Mouse (Mus musculus) left cerebral cortex, adult 8-10 months (tissue): ENCODE results near the gene Slc24a3. TPM values are rescaled to one million over a fixed set of nuclear protein-coding genes. Genes with fewer than 3 reads are reported as not detected.

Experiments used
- DNase-seq, 2 experiments: peaks; one replicate each; pipeline ENCODE4 v3.0.0; 2022; ENCODE audit warnings: low spot score in 2 of 2
- total RNA-seq, 4 experiments: library from RNA; stranded (reverse); gene quantifications; 2 replicates each; pipeline ENCODE4 v1.2.4; 2022

The Slc24a3 gene
- total RNA-seq, 4 experiments from 2014 or later, result 87.6 to 94.2 (median 88.3) TPM

GRCm38 (mm10) chr2:145680141-145680540 lies 512.6 kb downstream of the Slc24a3 start:
- no peak for DNase-seq

DNA sequence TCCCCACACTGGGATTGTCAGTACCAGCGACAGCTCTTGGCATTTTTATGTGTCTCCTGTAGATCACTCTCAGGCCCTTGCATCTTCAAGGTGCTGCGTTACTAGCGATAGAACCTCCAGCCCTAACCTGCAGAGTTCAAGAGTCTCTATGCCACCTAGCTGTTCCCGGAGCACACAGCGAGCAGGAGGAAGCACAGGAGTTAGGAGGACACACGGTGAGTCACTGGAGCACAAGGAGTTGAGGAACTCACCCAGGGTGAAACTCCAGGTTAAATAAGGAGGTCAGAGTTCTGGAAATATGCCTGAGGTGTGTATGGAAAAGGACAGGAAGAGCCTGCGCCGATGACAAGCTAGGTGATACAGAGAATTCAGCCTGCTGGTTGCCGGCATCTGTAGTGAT lies 513.2 kb downstream of the Slc24a3 start:
- DNase-seq, result no peak

DNA sequence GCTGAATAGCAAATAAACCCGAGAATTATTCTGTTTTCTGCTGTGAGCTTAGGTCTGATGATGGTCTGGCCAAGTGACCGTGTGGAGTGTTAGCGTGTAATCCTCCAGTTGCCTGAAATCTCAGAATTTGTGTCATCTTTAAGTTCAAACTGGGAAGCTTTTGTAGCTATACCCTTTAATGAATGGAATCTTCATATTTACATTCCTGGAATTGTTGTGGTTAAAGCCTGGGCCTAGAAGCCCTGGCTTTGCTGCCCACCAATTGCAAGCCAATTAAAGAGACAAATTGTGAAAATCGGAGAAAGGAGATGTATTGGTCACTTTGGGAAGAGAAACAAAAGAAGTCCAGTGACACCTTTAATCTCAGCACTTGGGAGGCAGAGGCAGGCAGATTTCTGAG lies 514.1 kb downstream of the Slc24a3 start:
- DNase-seq, result no peak

DNA sequence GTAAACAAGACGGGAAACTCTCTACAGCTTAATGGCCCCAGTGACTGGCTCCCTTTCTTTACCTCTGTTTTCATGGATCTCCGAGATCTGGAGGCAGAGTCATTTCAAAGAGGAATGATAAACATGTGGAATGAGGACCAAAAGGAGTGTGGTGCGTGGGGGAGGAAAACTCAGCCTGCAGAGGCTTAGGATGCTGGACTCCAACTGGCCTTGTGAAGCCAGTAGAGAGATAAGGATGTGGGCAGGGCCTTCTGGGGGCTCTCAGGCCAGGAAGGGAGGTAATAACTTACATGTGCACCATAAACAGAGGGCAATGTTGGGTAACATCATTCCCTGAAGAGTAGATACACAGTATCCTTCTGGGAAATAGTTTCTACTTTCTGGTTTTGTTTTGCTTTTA lies 515.4 kb downstream of the Slc24a3 start:
- DNase-seq, result no peak

DNA sequence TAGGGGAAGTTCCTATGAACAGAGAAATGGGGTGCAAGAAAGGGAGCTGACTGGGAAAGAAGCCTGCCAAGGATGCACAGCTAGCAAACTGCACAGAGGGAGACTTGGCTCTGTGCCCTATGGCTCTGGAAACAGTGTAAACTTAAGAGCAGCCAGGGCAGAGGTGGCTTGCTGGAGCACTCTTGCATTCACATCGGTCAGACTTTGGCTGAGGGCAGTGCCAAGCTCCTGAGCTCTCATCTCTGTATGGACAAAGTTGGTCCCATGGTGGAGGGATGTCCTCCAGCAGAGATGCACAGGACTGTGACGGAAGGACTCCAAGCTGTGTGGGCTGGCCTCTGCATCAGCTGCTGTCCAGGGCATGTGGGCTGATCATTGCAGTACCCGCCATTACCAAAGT lies 516.0 kb downstream of the Slc24a3 start:
- no peak for DNase-seq

- DNase-seq, result peak in 1 of 2 experiments; percentile 43
Observed at GRCm38 (mm10) chr2:145684151-145684550, 516.6 kb downstream of the Slc24a3 start.

GRCm38 (mm10) chr2:145684891-145685290 lies 517.3 kb downstream of the Slc24a3 start:
- DNase-seq, result no peak

GRCm38 (mm10) chr2:145686017-145686416 lies 518.5 kb downstream of the Slc24a3 start:
- DNase-seq, result no peak

GRCm38 (mm10) chr2:145691367-145692009 lies 523.9 kb downstream of the Slc24a3 start:
- no peak for DNase-seq
